Mouse (Mus musculus) stomach, postnatal 0 days (tissue): ENCODE results near the gene Dnajc4. TPM values are rescaled to one million over a fixed set of nuclear protein-coding genes. Genes with fewer than 3 reads are reported as not detected.

Source experiments
- ATAC-seq: fragments of 200-750 bp; cut with Nextera tagmentation; 2 replicates; pipeline ENCODE4 v1.8.0; 2017; ENCODE audit not compliant: low FRiP score, low TSS enrichment
- DNase-seq: peaks from one replicate; pipeline ENCODE4 v3.0.0-alpha.2; 2016; ENCODE audit warnings: low spot score
- H3K27ac ChIP-seq: fragments of 300-500 bp; sonication (generic); replicated peaks from 2 replicates; pipeline ENCODE4 v1.5.1; 2014; ENCODE audit warnings: mild to moderate bottlenecking, control low read depth
- H3K27me3 ChIP-seq: fragments of 300-500 bp; sonication (generic); 2 replicates; pipeline ENCODE4 v1.6.1; 2014; ENCODE audit warnings: low read length; ENCODE audit not compliant: control insufficient read depth, insufficient read depth
- H3K36me3 ChIP-seq: fragments of 300-500 bp; sonication (generic); 2 replicates; pipeline ENCODE4 v1.6.1; 2014; ENCODE audit warnings: low read length, mixed read lengths; ENCODE audit not compliant: control insufficient read depth, insufficient read depth
- H3K4me1 ChIP-seq: fragments of 300-500 bp; sonication (generic); replicated peaks from 2 replicates; pipeline ENCODE4 v1.6.1; 2014; ENCODE audit warnings: antibody characterized with exemption; ENCODE audit not compliant: control insufficient read depth, insufficient read depth
- H3K4me2 ChIP-seq: fragments of 300-500 bp; sonication (generic); replicated peaks from 2 replicates; pipeline ENCODE4 v1.6.1; 2014; ENCODE audit warnings: low read depth, mild to moderate bottlenecking, control low read depth, moderate library complexity
- H3K4me3 ChIP-seq: fragments of 300-500 bp; sonication (generic); 2 replicates; pipeline ENCODE4 v1.5.1; 2014; ENCODE audit warnings: low read depth, low read length, control low read depth
- H3K9ac ChIP-seq: fragments of 300-500 bp; sonication (generic); 2 replicates; pipeline ENCODE4 v1.6.1; 2014; ENCODE audit warnings: mild to moderate bottlenecking, low read length, control low read depth, mixed read lengths
- H3K9me3 ChIP-seq: fragments of 300-500 bp; sonication (generic); 2 replicates; pipeline ENCODE4 v1.6.1; 2016; ENCODE audit warnings: low read length; ENCODE audit not compliant: control insufficient read depth
- CTCF ChIP-seq: IDR thresholded peaks from 2 replicates; pipeline ENCODE4 v1.5.1; 2016; ENCODE audit warnings: antibody characterized with exemption, low read depth, mild to moderate bottlenecking, moderate library complexity
- EP300 ChIP-seq: optimal IDR thresholded peaks from 2 replicates; pipeline ENCODE3; 2016; ENCODE audit warnings: antibody characterized with exemption
- WGBS: fragments of 180-500 bp; shearing (Covaris S2); extraction: QIAGEN DNeasy Blood & Tissue Kit; methylation state at CpG from one replicate; pipeline ENCODE4 v1.1.7; 2014; 5-methylcytosine and 5-hydroxymethylcytosine counted together
- polyA plus RNA-seq: library from polyadenylated mRNA; unstranded; fragments of >200 nt; fragmentation: Nextera tagmentation; extraction: Ambion mirVana; gene quantifications from 2 replicates; pipeline ENCODE4 v1.2.1, GENCODE M21; 2015

Dnajc4 gene
- polyA plus RNA-seq, 1 experiment from 2014 or later = 33.0 TPM

DNA sequence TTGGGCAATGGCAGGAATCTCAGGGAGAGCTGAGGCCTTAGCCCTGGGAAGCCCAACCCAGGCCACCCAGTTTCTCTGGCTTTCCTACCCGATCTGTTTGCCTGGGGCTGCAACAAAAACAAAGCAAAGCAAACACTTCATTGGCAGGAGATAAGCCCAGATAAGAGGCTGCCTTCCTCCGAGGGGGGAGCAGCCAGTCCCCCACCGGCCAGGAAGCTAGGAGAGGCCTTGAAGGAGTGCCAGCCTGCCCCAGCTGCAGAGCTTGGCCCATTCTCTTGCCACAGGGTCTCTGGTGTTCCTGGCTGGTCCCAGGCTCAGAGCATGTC, 39.7 kb downstream of the Dnajc4 start:
- Histone ChIP-seq H3K9me3 (no peaks in the 10 kb centered on the region), H3K27ac (peak overlapping the region; percentile 94), H3K27me3 (no peaks in the 10 kb centered on the region), H3K36me3 (peaks cover 20% of the 10 kb centered on the region), H3K4me1 (peaks cover 6% of the 10 kb centered on the region; the same call in 1 of the 2 replicates), H3K4me2 (peak overlapping the region; percentile 89), H3K4me3 (0 out of 2 replicates have a peak overlapping the region, but pooled peaks have one; percentile 65), H3K9ac (peak overlapping the region; percentile 19; the same call in 1 of the 2 replicates)
- DNase-seq (peak; percentile 85), ATAC-seq (peak; percentile 49)
- TF ChIP-seq CTCF = peak; percentile 2; the same call in 1 of the 2 replicates
- peak; percentile 81 for TF ChIP-seq EP300
- WGBS = 11% methylated on average over 3 of the region's 3 CpGs

DNA sequence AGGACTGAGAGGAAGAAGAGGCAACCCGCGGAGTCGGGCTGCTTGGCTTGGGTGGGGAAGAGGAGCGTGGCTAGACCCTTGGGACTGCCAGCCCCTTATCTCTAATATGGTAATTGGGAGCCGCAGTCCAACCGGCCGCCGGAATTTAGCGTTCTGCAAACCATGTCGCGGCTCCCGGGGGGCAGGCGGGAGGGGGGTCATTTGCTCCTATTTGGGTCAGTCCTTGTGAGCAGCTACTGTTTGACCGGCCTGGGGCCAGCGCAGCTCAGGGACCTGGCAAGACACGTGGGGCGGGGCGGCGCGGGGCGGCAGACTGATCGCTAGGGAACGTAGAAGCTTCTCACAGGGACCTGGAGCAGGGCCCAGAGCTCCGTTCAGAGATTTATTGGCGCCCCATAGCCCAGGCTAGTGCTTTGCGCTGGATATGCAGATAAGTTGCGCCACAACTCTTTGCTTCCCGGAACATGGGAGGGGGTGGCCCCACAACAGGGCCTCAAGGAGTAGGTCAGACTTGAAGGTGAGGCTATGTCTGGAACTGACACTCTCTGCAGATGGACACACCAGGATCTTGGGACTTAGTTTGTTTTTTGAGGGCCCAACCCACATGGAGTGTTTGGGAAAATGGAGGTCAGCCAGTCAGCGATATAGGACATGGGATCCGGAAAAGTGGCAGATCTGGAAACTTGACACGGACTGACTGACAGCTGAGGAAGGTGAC, 40.2 kb downstream of the Dnajc4 start:
- no peaks in the 10 kb centered on the region for H3K27me3 ChIP-seq
- H3K9me3 ChIP-seq = no peaks in the 10 kb centered on the region
- TF ChIP-seq EP300 (no peak), CTCF (no peak)
- peak overlapping the region; percentile 94 for H3K27ac ChIP-seq
- DNase-seq (peak; percentile 86), ATAC-seq (peak; percentile 62)
- 2% methylated on average over 31 of the region's 31 CpGs for WGBS
- peaks cover 6% of the 10 kb centered on the region; the same call in 1 of the 2 replicates for H3K4me1 ChIP-seq
- peak overlapping the region; percentile 61 for H3K9ac ChIP-seq
- peaks cover 19% of the 10 kb centered on the region for H3K36me3 ChIP-seq
- peak overlapping the region; percentile 65 for H3K4me3 ChIP-seq
- H3K4me2 ChIP-seq = peak overlapping the region; percentile 89

DNA sequence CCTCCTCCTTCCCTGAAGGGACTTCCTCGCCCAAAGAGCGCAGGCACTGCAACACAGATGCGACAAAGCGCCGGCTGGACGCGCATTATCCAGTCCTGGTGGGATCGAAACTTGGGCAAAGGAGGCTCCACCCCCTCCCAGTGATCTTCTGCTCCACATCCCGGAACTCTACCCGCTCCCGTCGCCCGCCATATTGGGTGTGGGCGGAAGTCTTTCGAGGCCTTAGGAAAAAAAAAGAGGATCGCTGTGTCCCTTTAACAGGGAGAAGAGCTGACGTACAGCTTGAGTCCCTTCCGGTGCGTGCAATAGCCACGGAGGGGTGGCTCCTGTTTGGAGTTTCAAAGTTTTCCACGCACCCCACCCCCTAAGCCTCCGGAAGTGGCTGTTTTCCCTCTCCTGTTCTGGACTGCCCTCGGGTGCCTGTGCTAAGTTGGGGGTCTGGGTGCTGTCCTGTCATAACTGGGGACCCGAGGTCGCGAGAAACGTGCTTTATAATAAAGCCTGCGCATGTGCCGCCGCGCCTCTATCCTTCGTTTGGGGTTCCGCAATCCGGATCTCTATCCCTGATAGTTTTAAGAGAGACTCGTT, 40.9 kb downstream of the Dnajc4 start:
- H3K9ac ChIP-seq = peak overlapping the region; percentile 79
- H3K4me1 ChIP-seq = peaks cover 6% of the 10 kb centered on the region; the same call in 1 of the 2 replicates
- ATAC-seq (peak; percentile 73), DNase-seq (peak; percentile 95)
- H3K36me3 ChIP-seq = peaks cover 14% of the 10 kb centered on the region
- peak overlapping the region; percentile 94 for H3K27ac ChIP-seq
- H3K9me3 ChIP-seq = no peaks in the 10 kb centered on the region
- H3K4me2 ChIP-seq = peak overlapping the region; percentile 89
- no peaks in the 10 kb centered on the region for H3K27me3 ChIP-seq
- WGBS = under 1% methylated on average over 35 of the region's 35 CpGs
- H3K4me3 ChIP-seq = peak overlapping the region; percentile 65
- TF ChIP-seq CTCF = no peak
- TF ChIP-seq EP300 = peak; percentile 93

DNA sequence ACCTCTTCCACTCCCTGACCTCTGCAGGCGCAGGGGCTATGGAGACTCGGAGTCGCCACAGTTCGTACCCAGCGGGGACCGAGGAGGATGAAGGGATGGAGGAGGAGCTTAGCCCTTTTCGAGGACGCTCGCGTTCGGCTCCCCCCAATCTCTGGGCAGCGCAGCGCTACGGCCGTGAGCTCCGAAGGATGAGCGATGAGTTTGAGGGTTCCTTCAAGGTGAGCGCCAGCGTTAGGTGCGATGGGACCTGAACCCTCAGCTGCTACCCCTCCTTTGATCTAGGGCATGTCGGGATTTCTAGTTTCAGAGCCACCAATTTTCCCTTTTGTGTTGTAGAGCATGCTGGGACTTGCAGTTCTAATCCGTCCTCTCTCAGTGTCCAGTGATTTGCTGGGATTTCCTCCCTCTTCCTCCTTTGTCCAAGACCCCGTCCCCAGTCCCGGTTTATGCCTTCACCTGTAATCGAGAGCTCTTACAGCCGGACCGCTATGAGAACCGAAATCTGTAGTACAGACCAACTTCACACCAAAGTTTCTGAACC, 41.7 kb downstream of the Dnajc4 start:
- DNase-seq (peak; percentile 63), ATAC-seq (no peak)
- H3K4me1 ChIP-seq = peaks cover 6% of the 10 kb centered on the region; the same call in 1 of the 2 replicates
- H3K4me2 ChIP-seq = peak overlapping the region; percentile 89
- peak overlapping the region; percentile 94 for H3K27ac ChIP-seq
- H3K27me3 ChIP-seq = no peaks in the 10 kb centered on the region
- no peaks in the 10 kb centered on the region for H3K9me3 ChIP-seq
- H3K36me3 ChIP-seq = peaks cover 10% of the 10 kb centered on the region
- no peak for TF ChIP-seq CTCF
- TF ChIP-seq EP300 = no peak
- peak overlapping the region; percentile 79 for H3K9ac ChIP-seq
- H3K4me3 ChIP-seq = peak overlapping the region; percentile 65
- whole genome bisulfite sequencing = under 1% methylated on average over 28 of the region's 28 CpGs

DNA sequence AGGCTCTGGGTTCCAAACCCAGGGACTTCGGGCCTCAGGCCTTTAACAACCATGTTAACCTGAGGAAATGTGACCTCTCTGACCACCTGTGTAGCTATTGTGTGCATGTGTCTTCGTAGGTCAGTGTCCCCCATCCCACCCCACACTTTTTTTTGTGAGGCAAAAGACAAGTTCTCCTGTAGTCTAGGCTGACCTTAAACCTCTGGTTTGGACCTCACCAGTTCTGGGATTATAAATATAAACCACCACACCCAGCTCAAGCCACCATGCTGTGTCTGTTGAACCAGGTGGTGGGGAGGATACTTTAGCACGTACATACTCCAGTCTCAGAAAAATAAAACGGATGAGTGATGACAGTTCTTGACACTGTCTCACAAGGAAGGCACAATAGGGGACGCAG, 42.4 kb downstream of the Dnajc4 start:
- DNase-seq = no peak
- H3K4me2 ChIP-seq = peak overlapping the region; percentile 89
- WGBS = 48% methylated on average over 5 of the region's 5 CpGs
- TF ChIP-seq CTCF (no peak), EP300 (no peak)
- no peak for ATAC-seq
- peaks cover 5% of the 10 kb centered on the region; the same call in 1 of the 2 replicates for H3K36me3 ChIP-seq
- H3K4me1 ChIP-seq = peaks cover 6% of the 10 kb centered on the region; the same call in 1 of the 2 replicates
- H3K9me3 ChIP-seq = no peaks in the 10 kb centered on the region
- H3K9ac ChIP-seq = no peak overlapping the region; the same call in 1 of the 2 replicates
- H3K27me3 ChIP-seq = no peaks in the 10 kb centered on the region
- H3K27ac ChIP-seq = peak overlapping the region; percentile 24; the same call in 1 of the 2 replicates
- H3K4me3 ChIP-seq = peak overlapping the region; percentile 65
